Mouse (Mus musculus) stomach, postnatal 0 days (tissue): ENCODE data around the gene Map4k3.

Source experiments
- CTCF ChIP-seq: IDR thresholded peaks from 2 replicates; pipeline ENCODE4 v1.5.1; 2016; ENCODE audit warnings: antibody characterized with exemption, low read depth, mild to moderate bottlenecking, moderate library complexity
- EP300 ChIP-seq: optimal IDR thresholded peaks from 2 replicates; pipeline ENCODE3; 2016; ENCODE audit warnings: antibody characterized with exemption

DNA sequence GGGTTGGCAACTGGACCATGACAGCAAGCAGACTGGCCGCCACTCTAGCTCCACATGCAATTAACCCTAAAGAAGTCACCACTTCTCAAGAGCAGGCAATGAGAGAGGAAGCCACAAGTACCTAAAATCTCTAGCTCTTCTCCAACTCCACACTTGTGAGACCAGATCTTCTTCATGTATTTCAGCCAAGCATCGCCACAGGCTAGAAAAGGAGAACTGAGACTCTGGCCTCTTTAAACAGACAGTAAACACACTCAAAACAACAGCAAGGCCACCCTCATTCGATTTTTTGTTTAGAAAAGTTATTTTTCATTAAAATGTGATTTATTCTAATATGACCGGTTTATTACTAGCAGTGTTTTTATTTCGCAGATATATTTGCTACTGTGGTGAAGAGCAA is 9.0 kb downstream of the Map4k3 start:
- TF ChIP-seq CTCF (no peak), EP300 (no peak)
